8 mouse cellular contexts compared by ENCODE assay signal in genomic region chr5:134314688-134315622, GRCm38 (mm10). TPM values are rescaled to one million over a fixed set of nuclear protein-coding genes. Genes with fewer than 3 reads are reported as not detected.
DNase-seq lines count a peak whose midpoint lies in the region; ATAC-seq and TF ChIP-seq lines count a peak whose summit lies in the region.

Gtf2i (minus strand) TSS chr5:134314760.

- TF ChIP-seq EP300 in ES-Bruce4 (IDR thresholded peaks at IDR 0.05; ENCODE audit: insufficient read depth, low read depth, low read length), result no peak
- TF ChIP-seq EP300 in liver, postnatal 0 days (IDR thresholded peaks at IDR 0.05; ENCODE audit: low read depth), result peak; percentile 35; the same call in 1 of the 2 replicates

- intact Hi-C loops in heart, postnatal 10 days (cut with DNase I), result no loop called here

- peak within 1 kb of the TSS; percentile 95 for H3K9ac ChIP-seq in ES-Bruce4 (ENCODE audit: low read depth, poor library complexity, severe bottlenecking)
- H3K9ac ChIP-seq in forebrain, embryonic 13.5 days, result peak within 1 kb of the TSS; percentile 95
- peak within 1 kb of the TSS; percentile 95 for H3K9ac ChIP-seq in liver, postnatal 0 days (replicated peaks)
- H3K9ac ChIP-seq in neural tube, embryonic 14.5 days (replicated peaks; ENCODE audit: low read depth, low read length), result peak within 1 kb of the TSS; percentile 99

- peak within 1 kb of the TSS; percentile 88 for H3K4me3 ChIP-seq in ES-Bruce4 (ENCODE audit: low read depth, low read length)
- H3K4me3 ChIP-seq in forebrain, embryonic 13.5 days, result peak within 1 kb of the TSS; percentile 69
- peak within 1 kb of the TSS; percentile 94 for H3K4me3 ChIP-seq in liver, postnatal 0 days (ENCODE audit: low read depth, low read length)
- peak within 1 kb of the TSS; percentile 85 for H3K4me3 ChIP-seq in neural tube, embryonic 14.5 days (ENCODE audit: low read depth, low read length)

- 0 out of 2 replicates have a peak, but pooled peaks cover 6% of the 10 kb centered on the region for H3K36me3 ChIP-seq in ES-Bruce4 (ENCODE audit: control insufficient read depth, insufficient read depth, low read length, poor library complexity, severe bottlenecking)
- H3K36me3 ChIP-seq in forebrain, embryonic 13.5 days (ENCODE audit: poor library complexity, severe bottlenecking), result peaks cover 18% of the 10 kb centered on the region
- peaks cover 13% of the 10 kb centered on the region for H3K36me3 ChIP-seq in liver, postnatal 0 days (replicated peaks; ENCODE audit: insufficient read depth, low read length)
- peaks cover 8% of the 10 kb centered on the region for H3K36me3 ChIP-seq in neural tube, embryonic 14.5 days (ENCODE audit: control insufficient read depth, insufficient read depth, low read length)

- no peak for TF ChIP-seq POLR2A in ES-Bruce4 (IDR thresholded peaks at IDR 0.05; ENCODE audit: insufficient read depth, low read length)

- peak within 1 kb of the TSS; percentile 79 for H3K4me2 ChIP-seq in forebrain, embryonic 13.5 days
- peak within 1 kb of the TSS; percentile 91 for H3K4me2 ChIP-seq in liver, postnatal 0 days (ENCODE audit: low read depth, low read length)
- peak within 1 kb of the TSS; percentile 78 for H3K4me2 ChIP-seq in neural tube, embryonic 14.5 days (ENCODE audit: low read depth, low read length)

- no peaks in the 10 kb centered on the region for H3K9me3 ChIP-seq in ES-Bruce4 (replicated peaks; ENCODE audit: control insufficient read depth, insufficient read depth, low read length, poor library complexity, severe bottlenecking)
- H3K9me3 ChIP-seq in forebrain, embryonic 13.5 days (replicated peaks), result no peaks in the 10 kb centered on the region
- H3K9me3 ChIP-seq in liver, postnatal 0 days (ENCODE audit: low read length), result no peaks in the 10 kb centered on the region
- H3K9me3 ChIP-seq in neural tube, embryonic 14.5 days (ENCODE audit: control insufficient read depth, low read length), result no peaks in the 10 kb centered on the region

- peak within 1 kb of the TSS; percentile 79 for H3K27ac ChIP-seq in ES-Bruce4 (ENCODE audit: insufficient read depth, low read length)
- peak within 1 kb of the TSS; percentile 98 for H3K27ac ChIP-seq in forebrain, embryonic 13.5 days
- peak within 1 kb of the TSS; percentile 100 for H3K27ac ChIP-seq in liver, postnatal 0 days (ENCODE audit: low read depth)
- peak within 1 kb of the TSS; percentile 100 for H3K27ac ChIP-seq in neural tube, embryonic 14.5 days (ENCODE audit: low read depth, low read length)

- no peaks in the 10 kb centered on the region for H3K27me3 ChIP-seq in ES-Bruce4 (ENCODE audit: control insufficient read depth, insufficient read depth, low read length, poor library complexity, severe bottlenecking)
- no peaks in the 10 kb centered on the region for H3K27me3 ChIP-seq in forebrain, embryonic 13.5 days
- no peaks in the 10 kb centered on the region for H3K27me3 ChIP-seq in liver, postnatal 0 days (ENCODE audit: insufficient read depth, low read length)
- no peaks in the 10 kb centered on the region for H3K27me3 ChIP-seq in neural tube, embryonic 14.5 days (ENCODE audit: control insufficient read depth, insufficient read depth, low read length)

- under 1% methylated on average over 40 of the region's 40 CpGs for WGBS in forebrain, embryonic 13.5 days
- 1% methylated on average over 40 of the region's 40 CpGs for WGBS in large intestine, adult 2 months
- 1% methylated on average over 40 of the region's 40 CpGs for WGBS in liver, postnatal 0 days (ENCODE audit: insufficient replicate concordance)
- WGBS in neural tube, embryonic 14.5 days, result under 1% methylated on average over 40 of the region's 40 CpGs

- TF ChIP-seq CTCF in ES-Bruce4 (IDR thresholded peaks at IDR 0.05; ENCODE audit: low read depth, low read length), result no peak
- no peak for TF ChIP-seq CTCF in liver, postnatal 0 days (IDR thresholded peaks at IDR 0.05; ENCODE audit: low read depth)

- peak; percentile 93 for ATAC-seq in cerebellum, adult (ENCODE audit: insufficient number of reproducible peaks, low FRiP score, low TSS enrichment)
- peak; percentile 93 for ATAC-seq in forebrain, embryonic 13.5 days
- peak; percentile 80 for ATAC-seq in liver, postnatal 0 days
- peak; percentile 93 for ATAC-seq in neural tube, embryonic 14.5 days (ENCODE audit: low read depth)

- peak; percentile 96 to 97 for DNase-seq in heart, postnatal 10 days
- DNase-seq in large intestine, adult 2 months (ENCODE audit: low read depth, low spot score), result peak; percentile 84
- DNase-seq in liver, postnatal 0 days, result peak; percentile 92
- DNase-seq in testis, postnatal 10 days (ENCODE audit: low spot score), result peak; percentile 94

- no peaks in the 10 kb centered on the region for H3K4me1 ChIP-seq in ES-Bruce4 (ENCODE audit: control insufficient read depth, insufficient read depth, low read length)
- H3K4me1 ChIP-seq in forebrain, embryonic 13.5 days, result peaks cover 47% of the 10 kb centered on the region
- H3K4me1 ChIP-seq in liver, postnatal 0 days (ENCODE audit: insufficient read depth), result peaks cover 24% of the 10 kb centered on the region
- H3K4me1 ChIP-seq in neural tube, embryonic 14.5 days (ENCODE audit: control insufficient read depth, insufficient read depth, low read length), result peaks cover 10% of the 10 kb centered on the region

RNA-seq across cellular contexts. Expression of gene Gtf2i, which starts in this region (rescaled TPM):
- 240 and 242 TPM in 2 replicates for polyA plus RNA-seq in ES-Bruce4 (2011; ENCODE audit: insufficient read depth, insufficient read length, low read depth, missing spikeins)
- 181 and 195 TPM in 2 replicates for polyA plus RNA-seq in forebrain, embryonic 13.5 days (2015; fragmentation: Nextera tagmentation; extraction: Ambion mirVana)
- 100 to 1,000 TPM; 195 to 218 TPM for total RNA-seq in heart, postnatal 10 days (2021)
- 29.3 and 30.0 TPM in 2 replicates for polyA plus RNA-seq in large intestine, adult 2 months (2012; rRNA removed)
- 29.8 and 34.7 TPM in 2 replicates for polyA plus RNA-seq in liver, postnatal 0 days (2015; fragmentation: Nextera tagmentation; extraction: Ambion mirVana)
- polyA plus RNA-seq in neural tube, embryonic 14.5 days (2014; fragmentation: Nextera tagmentation; extraction: Ambion mirVana), result 111 and 141 TPM in 2 replicates

Comparison
In these comparisons a context has a peak if more than half of its experiments do, and no peak if none do; other contexts are left out.
1. Peak in every context shown above with its lines: DNase-seq, ATAC-seq, H3K4me3 ChIP-seq and H3K27ac ChIP-seq.